Mouse (Mus musculus): ENCODE results near the gene Cpeb1.

Gene Cpeb1

DNA sequence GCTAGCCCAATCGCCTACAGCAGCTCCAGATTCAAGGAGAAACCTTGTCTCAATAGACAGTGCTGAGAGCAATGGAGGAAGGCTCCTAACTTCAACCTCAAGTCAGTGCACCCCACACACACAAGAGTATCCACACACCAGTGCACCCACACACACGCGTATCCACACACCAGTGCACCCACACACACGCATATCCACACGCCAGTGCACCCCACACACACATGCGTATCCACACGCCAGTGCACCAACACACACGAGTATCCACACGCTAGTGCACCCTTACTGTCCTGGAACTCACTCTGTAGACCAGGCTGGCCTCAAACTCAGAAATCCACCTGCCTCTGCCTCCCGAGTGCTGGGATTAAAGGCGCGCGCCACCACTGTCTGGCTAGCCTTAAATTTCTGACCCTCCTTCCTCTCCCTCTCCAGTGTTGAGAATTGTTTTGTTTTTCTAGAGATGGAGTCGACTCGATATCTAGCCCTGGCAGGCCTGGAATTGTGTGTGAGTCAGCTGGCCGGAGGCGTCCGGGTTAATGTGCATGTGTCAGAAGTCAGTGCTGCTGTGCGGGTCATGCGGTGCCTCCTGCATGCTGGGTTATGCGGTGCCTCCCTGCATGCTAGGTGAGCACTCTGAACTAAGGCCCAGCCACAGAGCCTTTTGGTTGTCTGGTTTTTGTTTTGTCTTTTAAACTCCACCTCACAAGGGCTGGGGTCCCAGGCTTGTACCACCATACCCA is 117.3 kb downstream of the Cpeb1 start:
- in situ Hi-C loops (cut with MboI; ENCODE audit: low pct_unique_long_range_greater_than_20kb in 1 of 2, low sequenced_read_pairs in 2 of 2, unreplicated experiment in 1 of 2): no loop called here

DNA sequence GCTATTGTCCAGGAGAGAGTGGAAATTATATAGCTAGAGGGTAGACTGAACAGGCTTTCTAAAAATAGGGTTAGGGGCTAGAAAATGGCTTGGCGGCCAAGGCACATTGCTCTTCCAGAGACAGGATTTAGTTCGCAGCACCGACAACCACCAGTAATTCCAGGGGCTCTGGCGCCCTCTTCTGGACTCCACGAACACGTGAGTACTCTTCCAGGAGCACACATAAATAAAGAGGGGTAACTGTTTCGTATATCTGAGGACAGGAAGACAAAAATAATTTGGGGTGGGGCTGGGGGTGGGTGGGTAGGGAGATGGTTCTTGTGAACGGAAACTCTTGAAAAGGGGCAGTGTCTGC is 118.9 kb downstream of the Cpeb1 start:
- in situ Hi-C loops (cut with MboI; ENCODE audit: low pct_unique_long_range_greater_than_20kb in 1 of 2, low sequenced_read_pairs in 2 of 2, unreplicated experiment in 1 of 2): no loop called here

DNA sequence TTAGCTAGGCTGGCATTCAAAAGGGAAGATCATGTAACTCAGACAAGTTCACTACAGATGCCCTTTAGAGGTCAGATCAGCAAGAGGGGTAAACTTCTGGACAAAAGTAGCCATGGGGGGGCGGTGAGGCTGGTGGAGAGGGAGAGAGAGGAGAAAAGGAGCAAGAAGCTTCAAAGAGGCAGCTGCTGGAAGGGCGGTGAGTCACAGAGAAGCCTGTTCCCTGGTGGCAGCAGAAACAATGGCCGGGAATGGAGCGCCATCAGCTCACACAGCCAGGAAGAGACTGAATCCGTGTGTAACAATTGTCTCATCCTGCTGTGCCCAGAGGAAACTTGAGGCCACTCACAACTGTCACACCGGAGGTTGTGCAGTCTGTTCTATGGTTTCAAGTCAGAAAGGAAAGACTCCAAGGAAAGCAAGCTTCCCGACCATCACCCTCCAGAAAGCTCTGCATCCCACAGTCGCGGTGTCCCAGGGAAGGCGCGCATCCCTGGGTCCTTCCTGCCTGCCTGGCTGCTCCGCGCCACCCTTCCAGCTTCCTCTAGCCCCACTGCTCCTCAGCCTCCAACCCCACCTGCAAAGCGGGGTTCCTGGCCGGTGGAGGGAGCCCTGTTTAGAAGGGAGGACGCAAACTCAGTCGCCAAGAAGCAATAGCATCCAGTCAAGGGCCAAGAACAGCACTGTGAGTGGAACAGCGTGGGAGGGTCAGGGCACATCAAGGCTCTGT is 119.4 kb downstream of the Cpeb1 start:
- in situ Hi-C loops (cut with MboI; ENCODE audit: low pct_unique_long_range_greater_than_20kb in 1 of 2, low sequenced_read_pairs in 2 of 2, unreplicated experiment in 1 of 2): no loop called here

DNA sequence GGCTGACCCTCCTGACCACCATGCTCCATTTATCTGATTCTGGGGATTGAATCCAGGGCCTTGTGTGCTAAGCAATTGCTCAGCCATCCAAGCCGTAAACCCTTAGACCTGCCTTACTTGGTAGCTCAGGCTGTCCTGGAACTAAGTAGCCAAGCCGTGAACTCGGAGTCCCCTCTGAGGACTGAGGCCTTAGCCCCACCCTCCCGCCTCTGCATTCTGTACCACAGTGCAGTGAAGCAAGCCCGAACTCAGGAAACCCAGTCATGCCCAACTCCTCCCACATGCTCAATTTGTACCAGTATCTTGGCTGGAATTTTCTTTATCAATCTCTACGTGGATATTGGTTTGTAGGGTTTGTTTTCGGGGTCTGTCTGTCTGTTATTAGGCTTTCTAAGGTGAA is 123.4 kb downstream of the Cpeb1 start:
- in situ Hi-C loops (cut with MboI; ENCODE audit: low pct_unique_long_range_greater_than_20kb in 1 of 2, low sequenced_read_pairs in 2 of 2, unreplicated experiment in 1 of 2): no loop called here

DNA sequence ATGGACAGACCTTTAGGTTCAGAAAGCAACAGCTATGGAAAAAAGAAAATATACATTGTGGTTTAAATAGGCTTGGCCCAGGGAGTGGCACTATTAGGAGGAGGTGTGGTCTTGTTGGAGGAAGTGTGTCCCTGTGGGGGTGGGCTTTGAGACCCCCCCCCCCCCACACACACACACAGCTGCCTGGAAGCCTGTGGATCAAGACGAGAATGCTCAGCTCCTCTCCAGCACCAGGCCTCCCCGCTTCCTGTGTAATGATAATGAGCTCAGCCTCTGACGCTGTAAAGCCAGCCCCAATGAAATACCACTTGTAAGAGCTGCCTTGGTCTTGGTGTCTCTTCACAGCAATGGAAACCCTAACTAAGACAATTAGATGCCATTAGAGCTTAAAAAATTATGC is 124.5 kb downstream of the Cpeb1 start:
- in situ Hi-C loops (cut with MboI; ENCODE audit: low pct_unique_long_range_greater_than_20kb in 1 of 2, low sequenced_read_pairs in 2 of 2, unreplicated experiment in 1 of 2): no loop called here

DNA sequence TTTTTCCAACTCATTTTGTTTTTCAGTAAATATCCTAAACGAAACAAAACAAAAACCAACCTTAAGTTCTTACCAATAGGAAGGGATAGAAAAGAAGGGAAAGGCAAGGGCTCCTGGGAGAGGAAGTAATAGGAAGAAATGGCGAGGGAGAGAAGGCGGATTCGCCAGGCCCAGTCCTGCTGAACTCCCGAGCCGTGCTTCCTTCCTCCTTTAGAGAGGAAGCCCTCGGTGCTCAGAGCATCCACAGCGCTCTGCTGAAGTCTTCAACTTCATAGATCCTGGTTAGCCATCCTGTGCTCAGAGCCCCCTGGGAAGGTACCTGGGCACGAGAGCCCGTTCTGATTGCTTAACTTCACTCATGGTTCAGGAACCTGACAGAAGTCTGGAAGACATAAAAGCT is 127.6 kb downstream of the Cpeb1 start:
- in situ Hi-C loops (cut with MboI; ENCODE audit: low pct_unique_long_range_greater_than_20kb in 1 of 2, low sequenced_read_pairs in 2 of 2, unreplicated experiment in 1 of 2): no loop called here

DNA sequence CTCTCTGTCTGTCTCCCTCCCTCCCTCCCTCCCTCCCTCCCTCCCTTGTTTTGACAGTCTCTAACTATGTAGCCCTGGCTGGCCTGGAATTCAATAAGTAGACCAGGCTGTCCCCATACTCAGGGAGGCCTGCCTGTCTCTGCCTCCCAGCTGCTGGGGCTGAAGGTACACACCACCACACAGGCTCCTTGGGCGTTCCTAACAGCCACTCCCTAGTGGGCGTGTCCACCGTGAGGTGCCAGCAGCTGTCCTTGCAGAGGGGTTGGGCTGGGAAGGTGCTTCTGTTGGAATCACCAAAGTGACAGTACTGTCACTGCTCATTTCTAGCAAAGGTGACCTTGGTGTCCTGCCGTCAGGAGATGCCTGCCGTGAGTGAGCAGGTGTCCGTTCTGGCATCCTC is 128.4 kb downstream of the Cpeb1 start:
- in situ Hi-C loops (cut with MboI; ENCODE audit: low pct_unique_long_range_greater_than_20kb in 1 of 2, low sequenced_read_pairs in 2 of 2, unreplicated experiment in 1 of 2): no loop called here

DNA sequence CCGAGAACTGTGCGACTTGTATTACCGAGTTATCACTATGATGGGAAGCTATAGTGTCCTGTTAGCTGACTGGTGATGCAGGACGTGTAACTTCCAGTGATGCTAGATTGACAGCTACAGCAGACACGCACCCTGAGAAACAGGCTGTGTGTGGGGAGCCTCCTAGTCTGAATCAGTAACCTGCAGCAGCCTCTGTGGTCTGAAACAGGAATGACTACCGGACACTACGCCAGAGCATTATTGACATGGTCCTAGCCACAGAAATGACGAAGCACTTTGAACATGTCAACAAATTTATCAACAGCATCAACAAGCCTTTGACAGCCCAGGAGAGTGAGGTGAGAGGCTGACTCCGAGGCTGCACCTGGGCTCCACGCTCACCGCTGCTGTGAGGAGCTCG is 129.2 kb downstream of the Cpeb1 start:
- in situ Hi-C loops (cut with MboI; ENCODE audit: low pct_unique_long_range_greater_than_20kb in 1 of 2, low sequenced_read_pairs in 2 of 2, unreplicated experiment in 1 of 2): no loop called here

DNA sequence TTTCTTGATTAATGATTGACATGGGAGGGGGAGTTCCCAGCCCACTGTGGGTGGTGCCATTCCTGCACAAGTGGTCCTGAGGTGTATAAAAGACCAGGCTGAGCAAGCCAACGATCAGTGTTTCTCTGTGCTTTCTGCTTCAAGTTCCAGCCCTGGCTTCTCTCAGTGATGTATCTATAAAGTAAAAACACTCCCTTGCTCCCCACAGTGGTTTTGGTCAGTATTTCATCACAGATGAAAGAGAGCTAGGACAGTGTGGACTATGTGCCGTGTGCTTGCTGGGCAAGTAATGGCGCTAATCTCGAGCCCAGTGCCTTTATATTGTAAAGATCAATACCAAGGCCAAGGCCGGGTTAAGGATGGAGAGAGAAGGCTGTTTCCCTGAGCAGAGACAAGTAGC is 133.5 kb downstream of the Cpeb1 start:
- in situ Hi-C loops (cut with MboI; ENCODE audit: low pct_unique_long_range_greater_than_20kb in 1 of 2, low sequenced_read_pairs in 2 of 2, unreplicated experiment in 1 of 2): loop anchor here (5.0 to 25.0 kb wide), 3 partner anchors 139 to 434 kb away; no protein-coding TSS in a partner anchor

DNA sequence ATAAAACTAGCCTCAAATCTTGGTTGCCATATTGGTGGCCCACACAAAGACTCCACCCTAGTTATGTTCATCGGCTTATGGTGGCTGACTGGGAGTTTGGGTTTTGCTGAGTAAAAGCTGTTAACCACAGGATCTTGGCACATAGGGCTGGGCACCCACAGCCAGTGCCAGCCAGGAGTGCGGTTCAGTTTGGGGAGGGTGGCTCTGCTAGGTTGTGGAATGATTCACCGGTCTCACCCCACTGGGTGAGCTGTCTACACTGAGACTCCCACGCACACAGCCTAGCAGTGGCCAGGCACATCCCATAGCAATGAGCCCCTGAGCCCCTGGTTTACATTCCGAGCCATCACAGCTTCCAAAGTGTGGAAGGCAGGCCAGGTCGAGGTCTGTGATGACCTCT is 135.5 kb downstream of the Cpeb1 start:
- in situ Hi-C loops (cut with MboI; ENCODE audit: low pct_unique_long_range_greater_than_20kb in 1 of 2, low sequenced_read_pairs in 2 of 2, unreplicated experiment in 1 of 2): loop anchor here (5.0 to 25.0 kb wide), 3 partner anchors 137 to 432 kb away; no protein-coding TSS in a partner anchor

DNA sequence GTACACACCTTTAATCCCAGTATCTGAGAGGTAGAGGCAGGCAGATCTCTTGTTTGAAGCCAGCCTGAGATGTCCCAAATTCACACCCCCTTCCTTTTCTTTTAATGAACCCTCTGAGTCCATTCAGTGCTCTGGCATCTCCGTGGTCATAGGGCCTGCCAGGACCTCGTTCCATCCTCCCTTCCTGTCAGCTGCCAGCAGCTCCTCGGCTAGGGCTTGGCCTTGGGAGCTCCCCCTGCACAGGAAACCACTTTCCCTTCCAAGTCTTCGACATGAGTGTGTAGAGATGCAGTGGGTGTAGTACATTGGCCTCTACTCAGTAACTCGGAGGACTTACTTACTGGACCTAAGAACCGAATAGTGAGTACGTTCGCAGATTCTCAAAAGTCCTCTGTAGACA is 139.7 kb downstream of the Cpeb1 start:
- in situ Hi-C loops (cut with MboI; ENCODE audit: low pct_unique_long_range_greater_than_20kb in 1 of 2, low sequenced_read_pairs in 2 of 2, unreplicated experiment in 1 of 2): loop anchor here in 1 of 2 experiments (25.0 kb wide), 1 partner anchor 428 kb away; no protein-coding TSS in a partner anchor

DNA sequence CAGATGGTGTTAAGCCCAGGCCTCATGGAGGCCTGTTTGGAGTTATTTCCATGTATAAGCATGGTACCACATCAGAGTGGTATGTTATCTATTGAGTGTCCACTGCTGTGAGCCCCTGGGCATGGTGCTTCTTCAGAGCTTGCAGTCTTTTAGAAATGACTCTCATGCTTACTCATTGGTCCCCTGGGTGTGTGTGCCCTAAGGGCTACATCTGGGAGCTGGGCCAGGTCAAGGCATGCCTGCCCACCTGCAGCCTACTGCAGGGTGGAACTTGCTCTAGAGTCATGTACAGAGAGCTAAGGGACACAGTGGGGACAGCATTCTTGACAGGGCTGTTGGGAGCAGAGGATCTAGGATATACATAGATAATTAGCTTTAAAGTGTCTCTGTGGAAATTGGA is 143.7 kb downstream of the Cpeb1 start:
- in situ Hi-C loops (cut with MboI; ENCODE audit: low pct_unique_long_range_greater_than_20kb in 1 of 2, low sequenced_read_pairs in 2 of 2, unreplicated experiment in 1 of 2): loop anchor here in 1 of 2 experiments (25.0 kb wide), 1 partner anchor 424 kb away; no protein-coding TSS in a partner anchor

DNA sequence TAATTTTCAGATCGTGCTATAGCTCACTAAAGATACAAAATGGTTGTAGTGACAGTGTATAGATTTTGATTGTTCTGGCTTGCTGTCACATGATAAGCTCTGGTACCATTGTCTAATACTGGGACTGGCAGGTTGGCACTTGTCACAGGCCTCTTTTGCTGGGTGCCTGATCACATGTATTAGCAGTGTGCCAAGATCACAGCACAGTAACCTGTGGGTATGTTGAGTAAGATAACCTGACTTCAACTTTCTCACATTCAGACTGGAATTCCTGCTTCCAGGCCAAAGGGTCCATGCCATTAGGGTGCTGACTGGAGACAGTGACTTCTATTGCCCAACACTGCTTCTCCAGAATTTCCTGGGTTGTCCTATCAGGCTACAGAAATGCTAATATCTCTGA is 144.1 kb downstream of the Cpeb1 start:
- in situ Hi-C loops (cut with MboI; ENCODE audit: low pct_unique_long_range_greater_than_20kb in 1 of 2, low sequenced_read_pairs in 2 of 2, unreplicated experiment in 1 of 2): loop anchor here in 1 of 2 experiments (25.0 kb wide), 1 partner anchor 424 kb away; no protein-coding TSS in a partner anchor

DNA sequence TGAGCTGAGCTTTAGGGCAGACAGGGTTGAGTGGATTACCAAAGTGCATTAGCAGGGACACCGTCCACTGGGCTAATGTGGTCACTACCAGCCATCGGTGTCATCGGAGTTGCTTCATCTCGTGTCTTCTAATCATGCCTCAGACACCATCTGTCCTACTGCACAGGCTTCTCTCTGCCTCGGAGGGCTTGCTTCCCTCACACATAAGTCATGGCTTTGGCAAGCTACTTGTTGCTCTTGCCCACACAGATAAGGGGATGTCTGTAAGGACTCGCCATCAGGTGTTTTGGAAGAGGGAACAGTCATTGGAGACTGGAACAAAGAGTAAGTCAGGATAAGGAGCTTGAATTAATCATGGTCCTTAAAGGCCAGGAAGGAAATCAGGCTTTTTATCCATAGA is 146.0 kb downstream of the Cpeb1 start:
- in situ Hi-C loops (cut with MboI; ENCODE audit: low pct_unique_long_range_greater_than_20kb in 1 of 2, low sequenced_read_pairs in 2 of 2, unreplicated experiment in 1 of 2): loop anchor here in 1 of 2 experiments (25.0 kb wide), 1 partner anchor 422 kb away; no protein-coding TSS in a partner anchor

DNA sequence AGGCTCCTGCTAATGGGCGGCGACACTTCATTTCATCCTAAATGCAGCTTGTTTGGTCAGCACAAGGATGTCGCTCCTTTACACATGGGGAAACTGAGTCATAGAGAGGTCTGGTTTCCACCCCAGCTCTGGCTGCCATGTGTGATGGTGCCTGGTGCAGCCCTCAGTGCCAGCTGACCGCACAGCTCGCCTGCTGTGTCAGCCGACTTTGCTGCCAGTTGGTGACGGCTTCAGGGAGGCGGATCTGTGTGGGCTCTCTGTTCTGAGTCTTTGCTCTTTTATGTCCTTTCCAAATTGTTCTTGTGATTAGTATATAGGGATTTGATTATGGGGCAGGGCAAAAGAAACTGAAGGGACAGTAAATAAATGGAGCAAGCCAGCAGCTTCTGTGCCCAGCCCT is 147.5 kb downstream of the Cpeb1 start:
- in situ Hi-C loops (cut with MboI; ENCODE audit: low pct_unique_long_range_greater_than_20kb in 1 of 2, low sequenced_read_pairs in 2 of 2, unreplicated experiment in 1 of 2): loop anchor here in 1 of 2 experiments (25.0 kb wide), 1 partner anchor 420 kb away; no protein-coding TSS in a partner anchor

DNA sequence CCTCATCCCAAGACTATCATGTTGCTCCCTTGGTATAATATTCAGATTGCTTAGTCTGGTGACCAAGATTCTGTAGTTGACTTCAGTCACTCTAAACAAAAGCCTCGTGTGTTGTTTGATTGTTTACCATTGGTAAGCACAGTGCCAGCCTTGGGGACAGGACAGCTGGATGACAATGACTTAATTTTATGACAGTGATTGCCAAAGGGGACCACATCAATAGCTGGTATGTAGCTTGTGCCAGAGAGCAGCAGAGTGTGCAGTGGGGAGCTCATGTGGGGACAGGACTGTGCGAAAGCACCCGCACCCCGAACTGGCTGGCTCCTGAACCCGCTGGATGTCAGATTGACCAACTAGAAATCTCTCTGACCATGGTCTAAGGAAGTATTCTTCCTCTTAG is 150.6 kb downstream of the Cpeb1 start:
- in situ Hi-C loops (cut with MboI; ENCODE audit: low pct_unique_long_range_greater_than_20kb in 1 of 2, low sequenced_read_pairs in 2 of 2, unreplicated experiment in 1 of 2): loop anchor here in 1 of 2 experiments (25.0 kb wide), 1 partner anchor 417 kb away; no protein-coding TSS in a partner anchor

DNA sequence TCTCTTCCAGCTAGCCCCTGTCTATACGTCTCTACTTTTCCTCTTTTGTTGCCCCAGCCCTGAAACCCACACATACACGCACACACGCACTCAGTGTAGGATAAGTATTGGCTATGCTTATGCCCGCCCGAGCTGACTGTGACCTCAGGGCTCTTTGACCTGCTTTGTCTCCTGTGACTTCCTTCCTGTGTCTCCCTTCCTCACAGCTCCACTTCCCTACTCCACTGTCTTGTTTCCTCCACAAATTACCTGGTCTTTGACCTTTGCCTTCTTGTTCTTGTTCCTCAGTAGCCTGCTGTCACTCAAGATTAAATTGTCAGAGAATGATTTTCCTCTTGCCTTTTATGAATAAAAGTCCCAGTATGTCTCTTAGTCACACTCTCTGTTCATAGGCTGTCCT is 151.2 kb downstream of the Cpeb1 start:
- in situ Hi-C loops (cut with MboI; ENCODE audit: low pct_unique_long_range_greater_than_20kb in 1 of 2, low sequenced_read_pairs in 2 of 2, unreplicated experiment in 1 of 2): loop anchor here in 1 of 2 experiments (25.0 kb wide), 1 partner anchor 417 kb away; no protein-coding TSS in a partner anchor

DNA sequence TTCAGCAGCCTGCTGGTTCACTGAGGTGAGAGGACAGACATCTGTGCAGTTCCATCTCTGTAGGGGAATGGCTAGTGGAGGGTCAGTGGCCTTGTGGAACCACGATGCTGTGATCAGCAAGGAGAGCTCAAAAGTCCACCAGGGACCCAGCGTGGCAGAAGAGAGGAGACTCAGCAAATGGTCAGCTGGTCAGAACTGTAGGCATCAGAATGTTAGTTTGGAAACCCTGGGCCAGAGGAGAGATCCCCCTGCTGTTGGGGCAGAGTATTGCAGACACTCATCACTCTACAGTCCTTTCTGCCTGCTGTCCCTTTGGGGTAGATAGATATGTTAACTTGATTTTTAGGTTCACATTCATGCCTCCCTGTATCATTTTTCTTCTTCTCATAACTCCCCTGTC is 151.6 kb downstream of the Cpeb1 start:
- in situ Hi-C loops (cut with MboI; ENCODE audit: low pct_unique_long_range_greater_than_20kb in 1 of 2, low sequenced_read_pairs in 2 of 2, unreplicated experiment in 1 of 2): loop anchor here in 1 of 2 experiments (25.0 kb wide), 1 partner anchor 416 kb away; no protein-coding TSS in a partner anchor

DNA sequence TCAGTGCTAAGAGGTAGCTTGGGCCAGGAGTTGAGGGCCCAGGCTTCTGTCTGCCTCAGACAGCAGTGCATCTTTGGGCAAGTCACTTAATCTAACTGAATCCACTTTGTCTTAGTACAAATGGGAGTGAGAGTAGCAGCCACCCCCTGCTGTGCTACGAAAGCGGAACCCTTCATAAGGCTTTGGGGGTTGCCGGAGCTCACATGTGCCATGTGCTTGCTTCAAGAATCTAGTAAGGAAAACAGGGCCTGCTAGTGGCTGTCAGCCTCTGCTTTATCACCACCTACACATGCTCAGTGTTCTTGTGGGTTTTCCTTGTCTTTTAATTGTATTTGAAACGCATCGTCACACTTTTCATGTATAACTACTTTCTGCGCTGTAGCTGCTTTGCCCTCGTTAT is 153.9 kb downstream of the Cpeb1 start:
- in situ Hi-C loops (cut with MboI; ENCODE audit: low pct_unique_long_range_greater_than_20kb in 1 of 2, low sequenced_read_pairs in 2 of 2, unreplicated experiment in 1 of 2): loop anchor here in 1 of 2 experiments (25.0 kb wide), 1 partner anchor 414 kb away; no protein-coding TSS in a partner anchor

All from mouse embryonic stem cell (cell line).